ENCODE assay signal across 9 mouse cellular contexts in the genomic region with DNA sequence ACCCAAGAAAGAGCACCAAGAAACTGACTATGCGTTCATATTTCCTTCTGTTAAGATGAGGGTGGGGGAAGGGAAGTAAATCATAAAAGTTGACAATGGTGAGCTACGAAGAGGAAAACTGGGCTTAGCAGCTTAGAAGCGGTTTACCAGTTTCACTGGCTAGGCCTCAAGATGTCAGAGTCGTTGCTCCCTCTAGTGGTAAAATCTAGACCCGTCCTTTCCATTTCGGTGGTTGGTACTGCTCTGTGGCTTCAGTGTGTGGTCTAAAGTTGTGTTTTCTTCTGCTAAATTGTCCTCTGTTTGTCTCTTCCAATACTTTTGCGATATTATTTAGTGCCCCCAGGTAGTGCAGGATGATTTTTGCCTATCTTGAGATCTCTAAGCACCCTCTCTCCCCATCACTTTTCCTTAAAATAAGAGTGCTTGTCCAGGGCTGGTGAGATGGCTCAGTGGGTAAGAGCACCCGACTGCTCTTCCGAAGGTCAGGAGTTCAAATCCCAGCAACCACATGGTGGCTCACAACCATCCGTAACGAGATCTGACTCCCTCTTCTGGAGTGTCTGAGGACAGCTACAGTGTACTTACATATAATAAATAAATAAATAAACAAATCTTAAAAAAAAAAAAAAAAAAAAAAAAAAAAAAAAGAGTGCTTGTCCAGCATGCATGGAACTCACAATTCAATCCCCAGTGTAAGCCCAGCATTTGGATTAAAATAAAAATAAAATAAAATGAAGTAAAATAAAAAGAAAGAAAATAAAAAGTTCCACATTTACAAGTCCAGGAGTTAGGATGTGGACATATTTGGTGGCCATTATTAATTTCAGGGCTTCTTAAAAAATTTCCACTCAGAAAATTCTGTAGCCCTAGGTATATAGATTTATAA. TPM values are rescaled to one million over a fixed set of nuclear protein-coding genes. Genes with fewer than 3 reads are reported as not detected.
DNase-seq lines count a peak whose midpoint lies in the region; ATAC-seq and TF ChIP-seq lines count a peak whose summit lies in the region.
"Had no signal": no experiment of that assay in that cellular context is flagged by ENCODE, and none has a peak within 500 bp of the region (broad histone marks: within the 10 kb centered on the region; RNA-seq: fewer than 3 reads in every experiment).

No protein-coding gene starts in this region.

- no peak overlapping the region for H3K9ac ChIP-seq in forebrain, postnatal 0 days
- H3K9ac ChIP-seq in kidney, postnatal 0 days (ENCODE audit: low read depth, low read length): no peak overlapping the region
- H3K9ac ChIP-seq in stomach, embryonic 16.5 days (ENCODE audit: low read length): no peak overlapping the region
- H3K9ac ChIP-seq: embryonic facial prominence, embryonic 12.5 days had no signal

- peak; percentile 9 to 56 for DNase-seq in heart, adult 18-20 months
- DNase-seq in heart, embryonic 10.5 days (ENCODE audit: low spot score): no peak
- DNase-seq in cerebellum, adult 2 months: peak in 1 of 2 experiments; percentile 38
- DNase-seq in forebrain, postnatal 0 days: peak; percentile 89
- DNase-seq in kidney, postnatal 0 days (ENCODE audit: low spot score): peak; percentile 92
- DNase-seq in lung, postnatal 25 days (ENCODE audit: low spot score): peak; percentile 37

- WGBS in heart, embryonic 10.5 days: 24% methylated on average over 11 of the region's 11 CpGs
- WGBS in cerebellum, adult 2 months: 18% methylated on average over 11 of the region's 11 CpGs
- WGBS in forebrain, postnatal 0 days: 21% methylated on average over 9 of the region's 11 CpGs
- WGBS in kidney, postnatal 0 days: 21% methylated on average over 9 of the region's 11 CpGs
- WGBS in stomach, embryonic 16.5 days: 20% methylated on average over 9 of the region's 11 CpGs

- no peak for TF ChIP-seq POLR2A in cerebellum, adult 2 months (IDR thresholded peaks at IDR 0.05; ENCODE audit: borderline replicate concordance, insufficient read depth, low read length)

- H3K27ac ChIP-seq in heart, embryonic 10.5 days: no peak overlapping the region
- no peak overlapping the region for H3K27ac ChIP-seq in cerebellum, adult 2 months (ENCODE audit: insufficient read depth, low read length)
- 0 out of 2 replicates have a peak overlapping the region, but pooled peaks have one; percentile 29 for H3K27ac ChIP-seq in forebrain, postnatal 0 days (ENCODE audit: low read depth, low read length)
- H3K27ac ChIP-seq in kidney, postnatal 0 days: no peak overlapping the region
- H3K27ac ChIP-seq in stomach, embryonic 16.5 days (ENCODE audit: low read length): no peak overlapping the region
- H3K27ac ChIP-seq: embryonic facial prominence, embryonic 12.5 days had no signal

- no peaks in the 10 kb centered on the region for H3K36me3 ChIP-seq in heart, embryonic 10.5 days
- H3K36me3 ChIP-seq in E14TG2a.4 (ENCODE audit: insufficient read depth, low read length): no peaks in the 10 kb centered on the region
- no peaks in the 10 kb centered on the region for H3K36me3 ChIP-seq in forebrain, postnatal 0 days (ENCODE audit: insufficient read depth)
- no peaks in the 10 kb centered on the region for H3K36me3 ChIP-seq in kidney, postnatal 0 days (ENCODE audit: insufficient read depth, low read length)
- no peaks in the 10 kb centered on the region for H3K36me3 ChIP-seq in stomach, embryonic 16.5 days (ENCODE audit: control insufficient read depth, insufficient read depth, low read length)
- H3K36me3 ChIP-seq: embryonic facial prominence, embryonic 12.5 days had no signal

- peak; percentile 56 for TF ChIP-seq CTCF in E14TG2a.4 (conservative IDR thresholded peaks at IDR 0.05; ENCODE audit: low read length)
- TF ChIP-seq CTCF in cerebellum, adult 2 months (IDR thresholded peaks at IDR 0.05; ENCODE audit: borderline replicate concordance, insufficient read depth, low read depth, low read length): peak; percentile 50; the same call in 1 of the 2 replicates
- peak; percentile 82 for TF ChIP-seq CTCF in forebrain, postnatal 0 days (IDR thresholded peaks at IDR 0.05; ENCODE audit: low read depth)
- peak; percentile 89 for TF ChIP-seq CTCF in kidney, postnatal 0 days (IDR thresholded peaks at IDR 0.05; ENCODE audit: low read depth)

- H3K27me3 ChIP-seq in heart, embryonic 10.5 days (ENCODE audit: insufficient read depth, poor library complexity, severe bottlenecking): no peaks in the 10 kb centered on the region
- H3K27me3 ChIP-seq in E14TG2a.4 (ENCODE audit: insufficient read depth, low read length): peaks cover 3% of the 10 kb centered on the region; the same call in 1 of the 2 replicates
- no peaks in the 10 kb centered on the region for H3K27me3 ChIP-seq in cerebellum, adult 2 months (ENCODE audit: control insufficient read depth, insufficient read depth, low read length)
- H3K27me3 ChIP-seq in forebrain, postnatal 0 days (ENCODE audit: insufficient read depth, low read length): no peaks in the 10 kb centered on the region
- H3K27me3 ChIP-seq in kidney, postnatal 0 days (ENCODE audit: insufficient read depth, low read length): no peaks in the 10 kb centered on the region
- no peaks in the 10 kb centered on the region for H3K27me3 ChIP-seq in stomach, embryonic 16.5 days (ENCODE audit: control insufficient read depth, insufficient read depth, low read length)
- H3K27me3 ChIP-seq: embryonic facial prominence, embryonic 12.5 days had no signal

- H3K4me1 ChIP-seq in heart, embryonic 10.5 days: no peaks in the 10 kb centered on the region
- peaks cover 7% of the 10 kb centered on the region; the same call in 1 of the 2 replicates for H3K4me1 ChIP-seq in E14TG2a.4 (replicated peaks; ENCODE audit: low read depth, low read length)
- H3K4me1 ChIP-seq in cerebellum, adult 2 months (ENCODE audit: control insufficient read depth, insufficient read depth, low read length): no peaks in the 10 kb centered on the region
- H3K4me1 ChIP-seq in forebrain, postnatal 0 days (ENCODE audit: insufficient read depth): no peaks in the 10 kb centered on the region
- no peaks in the 10 kb centered on the region for H3K4me1 ChIP-seq in kidney, postnatal 0 days (replicated peaks; ENCODE audit: insufficient read depth, low read length)
- no peaks in the 10 kb centered on the region for H3K4me1 ChIP-seq in stomach, embryonic 16.5 days (ENCODE audit: control insufficient read depth, insufficient read depth, low read length)
- H3K4me1 ChIP-seq: embryonic facial prominence, embryonic 12.5 days had no signal

- no peak overlapping the region for H3K4me3 ChIP-seq in heart, embryonic 10.5 days
- H3K4me3 ChIP-seq in E14TG2a.4 (replicated peaks; ENCODE audit: low read length): no peak overlapping the region
- no peak overlapping the region for H3K4me3 ChIP-seq in cerebellum, adult 2 months (replicated peaks; ENCODE audit: insufficient read depth, low read depth, low read length)
- no peak overlapping the region for H3K4me3 ChIP-seq in forebrain, postnatal 0 days (ENCODE audit: low read depth, low read length)
- H3K4me3 ChIP-seq in kidney, postnatal 0 days (replicated peaks; ENCODE audit: low read depth, low read length): no peak overlapping the region
- no peak overlapping the region for H3K4me3 ChIP-seq in stomach, embryonic 16.5 days (replicated peaks; ENCODE audit: low read length)
- H3K4me3 ChIP-seq: embryonic facial prominence, embryonic 12.5 days had no signal

- H3K9me3 ChIP-seq in heart, embryonic 10.5 days: no peaks in the 10 kb centered on the region
- H3K9me3 ChIP-seq in E14TG2a.4 (ENCODE audit: low read length): 0 out of 2 replicates have a peak, but pooled peaks cover 3% of the 10 kb centered on the region
- no peaks in the 10 kb centered on the region for H3K9me3 ChIP-seq in forebrain, postnatal 0 days (ENCODE audit: low read length)
- H3K9me3 ChIP-seq in kidney, postnatal 0 days (replicated peaks; ENCODE audit: low read length): no peaks in the 10 kb centered on the region
- H3K9me3 ChIP-seq in stomach, embryonic 16.5 days (replicated peaks; ENCODE audit: control insufficient read depth, low read length): no peaks in the 10 kb centered on the region
- H3K9me3 ChIP-seq: embryonic facial prominence, embryonic 12.5 days had no signal

- ATAC-seq in forebrain, postnatal 0 days: peak; percentile 94
- ATAC-seq in kidney, postnatal 0 days (replicated peaks; ENCODE audit: low FRiP score, low read depth): peak; percentile 75
- ATAC-seq in stomach, embryonic 16.5 days (ENCODE audit: insufficient read depth, low FRiP score): peak; percentile 80; the same call in 1 of the 2 replicates

- H3K4me2 ChIP-seq in forebrain, postnatal 0 days (ENCODE audit: low read depth): no peak overlapping the region
- no peak overlapping the region for H3K4me2 ChIP-seq in kidney, postnatal 0 days (ENCODE audit: low read length)
- H3K4me2 ChIP-seq in stomach, embryonic 16.5 days (ENCODE audit: low read depth, low read length): no peak overlapping the region
- H3K4me2 ChIP-seq: embryonic facial prominence, embryonic 12.5 days had no signal

RNA-seq across cellular contexts. Expression of gene Zfp287, which starts 38.2 kb away (rescaled TPM):
- total RNA-seq in heart, adult 18-20 months (2021): 1 to 10 TPM; 1.8 to 1.9 TPM
- polyA plus RNA-seq in heart, embryonic 10.5 days (2016; fragmentation: Nextera tagmentation; extraction: Ambion mirVana): 6.7 and 8.0 TPM in 2 replicates
- 13.9 and 15.1 TPM in 2 replicates for polyA plus RNA-seq in cerebellum, adult 2 months (2012; rRNA removed)
- total RNA-seq in forebrain, postnatal 0 days (2014; rRNA removed): 26.5 and 32.8 TPM in 2 replicates
- 9.9 and 14.4 TPM in 2 replicates for polyA plus RNA-seq in forebrain, postnatal 0 days (2015; fragmentation: Nextera tagmentation; extraction: Ambion mirVana)
- polyA plus RNA-seq in kidney, postnatal 0 days (2015; fragmentation: Nextera tagmentation; extraction: Ambion mirVana): 4.5 and 5.0 TPM in 2 replicates
- polyA plus RNA-seq in stomach, embryonic 16.5 days (2015; fragmentation: Nextera tagmentation; extraction: Ambion mirVana): 6.3 and 7.3 TPM in 2 replicates

RNA-seq across cellular contexts. Expression of gene Mmgt2, which starts 45.1 kb away (rescaled TPM):
- total RNA-seq in heart, adult 18-20 months (2021): 1 to 10 TPM; 5.4 to 7.1 TPM
- 40.5 and 49.6 TPM in 2 replicates for polyA plus RNA-seq in heart, embryonic 10.5 days (2016; fragmentation: Nextera tagmentation; extraction: Ambion mirVana)
- 19.8 and 28.0 TPM in 2 replicates for polyA plus RNA-seq in cerebellum, adult 2 months (2012; rRNA removed)
- 22.6 and 37.0 TPM in 2 replicates for total RNA-seq in forebrain, postnatal 0 days (2014; rRNA removed)
- 22.4 and 23.3 TPM in 2 replicates for polyA plus RNA-seq in forebrain, postnatal 0 days (2015; fragmentation: Nextera tagmentation; extraction: Ambion mirVana)
- polyA plus RNA-seq in kidney, postnatal 0 days (2015; fragmentation: Nextera tagmentation; extraction: Ambion mirVana): 70.8 and 73.1 TPM in 2 replicates
- 39.6 and 42.1 TPM in 2 replicates for polyA plus RNA-seq in stomach, embryonic 16.5 days (2015; fragmentation: Nextera tagmentation; extraction: Ambion mirVana)

RNA-seq across cellular contexts. Expression of gene Lrrc75a, which starts 45.2 kb away (rescaled TPM):
- 1 to 10 TPM; 3.2 to 4.3 TPM for total RNA-seq in heart, adult 18-20 months (2021)
- 14.9 and 17.2 TPM in 2 replicates for polyA plus RNA-seq in heart, embryonic 10.5 days (2016; fragmentation: Nextera tagmentation; extraction: Ambion mirVana)
- polyA plus RNA-seq in cerebellum, adult 2 months (2012; rRNA removed): 5.9 and 6.5 TPM in 2 replicates
- 13.2 and 18.1 TPM in 2 replicates for total RNA-seq in forebrain, postnatal 0 days (2014; rRNA removed)
- 6.5 and 7.1 TPM in 2 replicates for polyA plus RNA-seq in forebrain, postnatal 0 days (2015; fragmentation: Nextera tagmentation; extraction: Ambion mirVana)
- polyA plus RNA-seq in kidney, postnatal 0 days (2015; fragmentation: Nextera tagmentation; extraction: Ambion mirVana): 12.6 and 14.8 TPM in 2 replicates
- 5.3 and 5.6 TPM in 2 replicates for polyA plus RNA-seq in stomach, embryonic 16.5 days (2015; fragmentation: Nextera tagmentation; extraction: Ambion mirVana)

RNA-seq across cellular contexts. Expression of gene Gm10428, which starts 59.4 kb away (rescaled TPM):
- not detected for total RNA-seq in heart, adult 18-20 months (2021)
- not detected in 2 replicates for polyA plus RNA-seq in heart, embryonic 10.5 days (2016; fragmentation: Nextera tagmentation; extraction: Ambion mirVana)
- polyA plus RNA-seq in cerebellum, adult 2 months (2012; rRNA removed): not detected in 2 replicates
- not detected in 2 replicates for total RNA-seq in forebrain, postnatal 0 days (2014; rRNA removed)
- polyA plus RNA-seq in forebrain, postnatal 0 days (2015; fragmentation: Nextera tagmentation; extraction: Ambion mirVana): not detected in 2 replicates
- polyA plus RNA-seq in kidney, postnatal 0 days (2015; fragmentation: Nextera tagmentation; extraction: Ambion mirVana): 0.45 TPM in 1 of 2 replicates, not detected in the other
- polyA plus RNA-seq in stomach, embryonic 16.5 days (2015; fragmentation: Nextera tagmentation; extraction: Ambion mirVana): not detected in 2 replicates
- polyA plus RNA-seq: embryonic facial prominence, embryonic 12.5 days had no signal
